Mouse (Mus musculus) gastrocnemius, adult 2 months (tissue): ENCODE measurements around the gene Vamp3. TPM values are rescaled to one million over a fixed set of nuclear protein-coding genes. Genes with fewer than 3 reads are reported as not detected.
A peak's percentile ranks its signal among the peaks of the same experiment; 100 is the strongest.

Experiments used
- DNase-seq: peaks from one replicate; pipeline ENCODE4 v3.0.0; 2022
- H3K27ac ChIP-seq: fragments of 200-600 bp; 2 replicates; pipeline ENCODE4 v1.8.1; 2022; ENCODE audit warnings: mild to moderate bottlenecking
- H3K4me3 ChIP-seq: fragments of 200-600 bp; 2 replicates; pipeline ENCODE4 v1.8.1; 2022; ENCODE audit warnings: mild to moderate bottlenecking, moderate library complexity
- CTCF ChIP-seq: fragments of 200-600 bp; IDR thresholded peaks from 2 replicates; pipeline ENCODE4 v1.8.1; 2022; ENCODE audit warnings: antibody characterized with exemption, mild to moderate bottlenecking, moderate library complexity
- intact Hi-C: fragments of 180-260 bp; cut with DNase I; formaldehyde crosslinking; loops from one replicate; pipeline ENCODE4 v1.15.1; 2025
- total RNA-seq, 2 experiments: library from RNA; stranded (reverse); gene quantifications; 2 replicates each; pipeline ENCODE4 v1.2.3; 2021

Gene Vamp3
- total RNA-seq, 2 experiments from 2014 or later = 53.8 to 56.3 TPM

DNA sequence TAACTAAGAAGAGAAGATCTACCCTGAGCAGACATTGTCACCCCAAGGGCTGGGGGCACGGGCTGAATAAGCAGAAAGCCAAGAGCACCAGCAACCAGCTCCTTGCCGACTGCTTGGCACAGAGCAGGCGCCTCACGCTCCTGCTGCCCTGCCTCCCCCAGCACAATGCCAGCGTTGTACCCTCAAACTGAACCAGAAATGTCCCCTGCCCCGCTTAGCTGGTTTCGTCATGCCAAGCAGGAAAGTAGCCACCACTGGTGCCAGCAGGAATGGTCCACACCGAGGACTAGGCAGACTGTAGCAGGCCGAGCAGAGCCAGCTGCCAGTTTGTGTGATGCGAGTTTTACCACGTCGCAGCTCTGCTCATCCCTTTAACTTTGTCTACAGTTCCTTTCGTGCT is 24.2 kb upstream of the Vamp3 start:
- intact Hi-C loops = no loop called here
- DNase-seq = no peak
- Histone ChIP-seq H3K27ac (no peak overlapping the region), H3K4me3 (no peak overlapping the region)
- TF ChIP-seq CTCF = no peak

GRCm38 (mm10) chr4:151081355-151081754 is 23.6 kb upstream of the Vamp3 start:
- no peak overlapping the region for H3K4me3 ChIP-seq
- intact Hi-C loops = no loop called here
- no peak for TF ChIP-seq CTCF
- H3K27ac ChIP-seq = no peak overlapping the region
- DNase-seq = no peak

DNA sequence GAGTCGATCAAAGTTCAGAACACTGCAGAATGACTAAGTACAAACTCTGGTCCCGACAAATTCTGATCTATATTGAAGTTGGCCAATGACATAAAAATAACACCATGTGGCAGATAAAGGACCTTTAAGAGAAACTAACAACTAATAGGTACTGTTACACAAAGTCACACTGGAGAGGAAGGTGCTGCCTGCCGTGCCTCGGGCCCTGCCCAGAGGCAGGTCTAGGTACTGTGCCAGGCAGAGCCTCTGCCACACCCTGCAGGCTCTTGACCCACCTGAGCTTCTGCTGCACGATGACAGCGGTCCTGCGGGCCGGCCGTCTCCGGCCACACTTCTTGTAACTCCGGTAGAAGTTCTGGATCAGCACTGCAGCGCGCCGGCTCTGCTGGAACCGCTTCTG is 17.1 kb upstream of the Vamp3 start:
- no peak overlapping the region for H3K27ac ChIP-seq
- intact Hi-C loops = no loop called here
- H3K4me3 ChIP-seq = no peak overlapping the region
- no peak for DNase-seq
- no peak for TF ChIP-seq CTCF

- no peak overlapping the region for H3K4me3 ChIP-seq
- no peak overlapping the region for H3K27ac ChIP-seq
- intact Hi-C loops = loop anchor here (1.0 kb wide), 1 partner anchor 68 kb away; no protein-coding TSS in a partner anchor
These were observed 15.5 kb upstream of the Vamp3 start for GRCm38 (mm10) chr4:151073108-151073744.

DNA sequence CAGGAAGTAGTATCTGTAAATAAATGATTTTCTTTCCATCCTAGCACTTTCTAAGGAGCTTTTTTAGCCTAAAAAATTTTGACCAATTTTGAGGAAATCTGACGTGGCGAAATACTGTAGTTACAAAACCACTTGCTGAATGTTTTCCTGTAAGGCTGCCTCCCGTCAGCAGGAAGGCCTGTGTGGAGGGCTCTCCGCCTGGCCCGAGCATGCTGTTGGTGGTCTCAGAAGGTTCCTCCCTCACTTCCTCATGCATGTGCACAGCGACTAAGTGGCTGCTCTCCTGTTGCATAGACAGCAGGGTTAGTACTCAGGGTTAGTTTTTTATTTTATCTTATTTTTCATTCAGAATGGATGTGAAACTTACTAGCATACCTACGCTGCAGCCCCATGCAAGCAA is 13.2 kb upstream of the Vamp3 start:
- DNase-seq = no peak
- TF ChIP-seq CTCF = no peak
- Histone ChIP-seq H3K27ac (no peak overlapping the region), H3K4me3 (no peak overlapping the region)
- intact Hi-C loops = no loop called here

More at GRCm38 (mm10) chr4:151073108-151073744, 15.5 kb upstream of the Vamp3 start:
- peak; percentile 91 for TF ChIP-seq CTCF
- peak; percentile 72 for DNase-seq

DNA sequence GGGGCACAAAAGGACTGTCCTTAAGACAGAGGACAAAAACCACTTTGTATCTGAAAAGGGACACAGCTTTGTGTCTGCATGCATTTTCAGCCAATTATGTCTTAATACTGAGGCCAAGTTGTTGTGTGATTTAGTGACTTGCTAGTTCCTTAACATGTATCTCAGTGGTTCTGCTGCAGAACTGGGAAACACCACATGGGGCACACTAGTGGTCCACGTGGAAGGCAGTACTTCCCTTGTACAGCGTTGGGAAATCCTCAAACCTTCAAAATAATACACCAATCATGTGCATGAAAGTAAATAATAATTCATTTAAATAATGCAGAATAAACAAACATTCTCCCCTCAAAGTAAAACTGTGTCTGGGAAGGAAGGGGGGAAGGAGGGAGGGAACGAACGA is 11.0 kb upstream of the Vamp3 start:
- Histone ChIP-seq H3K4me3 (no peak overlapping the region), H3K27ac (no peak overlapping the region)
- DNase-seq = no peak
- TF ChIP-seq CTCF = no peak
- intact Hi-C loops = no loop called here

DNA sequence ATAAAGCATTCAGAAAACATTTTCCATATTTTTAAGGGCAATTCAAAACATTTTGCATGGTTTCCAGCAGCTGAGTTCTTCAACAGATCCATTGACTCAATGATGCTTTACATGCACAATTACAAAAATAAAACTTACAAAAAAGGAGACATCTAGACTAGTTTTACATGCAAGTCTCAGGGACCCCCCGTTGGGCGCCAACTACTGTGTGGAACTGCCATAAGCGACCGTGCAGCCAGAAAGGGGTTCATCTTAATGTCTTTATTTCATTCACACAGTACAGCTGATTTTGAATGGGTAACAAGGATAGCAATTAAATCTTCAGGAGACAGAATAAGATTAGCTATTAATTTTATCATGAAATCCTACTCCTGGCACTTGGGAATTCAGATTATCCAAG is 1.8 kb upstream of the Vamp3 start:
- Histone ChIP-seq H3K27ac (no peak overlapping the region), H3K4me3 (no peak overlapping the region)
- DNase-seq = no peak
- TF ChIP-seq CTCF = no peak
- intact Hi-C loops = no loop called here

- H3K27ac ChIP-seq = peak overlapping the region; percentile 99
- no peak for TF ChIP-seq CTCF
- intact Hi-C loops = no loop called here
- peak overlapping the region; percentile 95 for H3K4me3 ChIP-seq
- no peak for DNase-seq
These were observed 871 bp upstream of the Vamp3 start for GRCm38 (mm10) chr4:151058634-151059033.

DNA sequence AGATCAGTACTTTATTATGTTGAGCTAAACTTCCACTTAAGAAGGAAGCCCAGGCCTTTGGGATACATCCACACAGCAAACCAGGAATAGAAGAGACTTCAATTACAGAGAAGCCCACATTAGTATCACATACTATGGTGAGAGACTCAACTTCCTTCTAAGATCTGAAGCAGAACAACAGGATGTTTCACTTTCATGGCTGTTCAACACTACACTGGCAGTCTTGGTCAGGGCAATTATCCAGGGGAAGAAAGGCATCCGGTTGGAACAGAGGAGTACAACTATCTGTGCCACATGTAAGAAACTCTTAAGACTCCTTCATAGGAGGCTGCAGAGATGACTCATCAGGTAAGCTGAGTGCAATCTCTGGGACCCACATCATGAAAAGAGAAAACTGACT is 6.6 kb downstream of the Vamp3 start:
- no peak for DNase-seq
- no peak for TF ChIP-seq CTCF
- intact Hi-C loops = no loop called here
- H3K27ac ChIP-seq = peak overlapping the region; percentile 46
- H3K4me3 ChIP-seq = no peak overlapping the region

- no peak for TF ChIP-seq CTCF
- Histone ChIP-seq H3K27ac (no peak overlapping the region), H3K4me3 (no peak overlapping the region)
- intact Hi-C loops = no loop called here
- DNase-seq = no peak
These were observed 11.2 kb downstream of the Vamp3 start for GRCm38 (mm10) chr4:151046524-151046923.

DNA sequence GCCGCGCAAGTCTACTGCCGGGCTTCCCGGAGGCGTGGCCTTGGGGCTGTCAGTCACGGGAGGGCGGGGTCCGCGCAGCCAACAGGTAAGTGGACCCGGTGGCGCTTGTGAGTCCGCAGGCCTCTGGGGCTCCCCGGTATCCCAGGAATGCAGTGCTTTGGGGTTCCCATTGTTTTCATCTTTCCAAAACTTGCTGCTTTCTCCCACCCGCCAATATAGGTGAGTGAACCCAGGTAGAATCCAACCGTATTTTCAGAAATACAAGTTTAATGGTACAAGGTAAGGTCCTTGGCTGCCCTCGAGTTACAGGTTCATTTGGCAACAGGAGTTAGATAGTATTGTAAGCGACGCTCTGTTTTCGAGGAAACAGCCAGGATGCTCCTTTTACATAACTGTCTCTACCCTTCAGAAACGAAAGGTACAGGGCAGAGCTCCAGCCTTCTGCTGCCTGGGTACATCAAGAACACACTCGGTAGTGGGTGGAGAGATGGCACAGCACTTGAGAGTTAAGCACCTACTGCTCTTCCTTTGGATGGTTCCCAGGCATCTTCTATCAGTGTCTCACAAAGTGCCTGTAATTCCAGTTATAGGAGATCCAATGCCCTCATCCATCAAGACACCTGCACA is 12.7 kb downstream of the Vamp3 start:
- no peak for DNase-seq
- Histone ChIP-seq H3K27ac (peak overlapping the region; percentile 97), H3K4me3 (peak overlapping the region; percentile 84)
- no peak for TF ChIP-seq CTCF
- intact Hi-C loops = no loop called here

GRCm38 (mm10) chr4:151044037-151044943 is 13.5 kb downstream of the Vamp3 start, which contains the start of gene Per3:
Gene Per3, minus strand, starts transcription at chr4:151044665.
- peak within 1 kb of the TSS; percentile 84 for H3K4me3 ChIP-seq
- TF ChIP-seq CTCF = no peak
- DNase-seq = peak; percentile 100
- intact Hi-C loops = no loop called here
- peak within 1 kb of the TSS; percentile 97 for H3K27ac ChIP-seq

- intact Hi-C loops = no loop called here
- TF ChIP-seq CTCF = no peak
- DNase-seq = peak; percentile 50
- Histone ChIP-seq H3K27ac (peak overlapping the region; percentile 97), H3K4me3 (peak overlapping the region; percentile 84)
These were observed 14.5 kb downstream of the Vamp3 start for GRCm38 (mm10) chr4:151043281-151043680.
